Mouse (Mus musculus) liver, embryonic 15.5 days (tissue): ENCODE measurements around the gene Gm10392. TPM values are rescaled to one million over a fixed set of nuclear protein-coding genes. Genes with fewer than 3 reads are reported as not detected.
A peak's percentile ranks its signal among the peaks of the same experiment; 100 is the strongest.

Experiments
- ATAC-seq: fragments of 200-750 bp; cut with Nextera tagmentation; 2 replicates; pipeline ENCODE4 v1.8.0; 2017; ENCODE audit warnings: moderate number of reproducible peaks, mild to moderate bottlenecking, moderate library complexity; ENCODE audit not compliant: insufficient read depth
- H3K27ac ChIP-seq: fragments of 300-500 bp; sonication (generic); replicated peaks from 2 replicates; pipeline ENCODE4 v1.5.1; 2015; ENCODE audit warnings: mild to moderate bottlenecking, inconsistent platforms
- H3K27me3 ChIP-seq: fragments of 300-500 bp; sonication (generic); 2 replicates; pipeline ENCODE4 v1.6.1; 2015; ENCODE audit warnings: mild to moderate bottlenecking, inconsistent platforms
- H3K36me3 ChIP-seq: fragments of 300-500 bp; sonication (generic); replicated peaks from 2 replicates; pipeline ENCODE4 v1.6.1; 2015; ENCODE audit warnings: moderate library complexity, mild to moderate bottlenecking, inconsistent platforms
- H3K4me1 ChIP-seq: fragments of 300-500 bp; sonication (generic); replicated peaks from 2 replicates; pipeline ENCODE4 v1.6.1; 2015; ENCODE audit warnings: inconsistent platforms
- H3K4me2 ChIP-seq: fragments of 300-500 bp; sonication (generic); 2 replicates; pipeline ENCODE4 v1.6.1; 2015; ENCODE audit warnings: moderate library complexity, mild to moderate bottlenecking, inconsistent platforms
- H3K4me3 ChIP-seq: fragments of 300-500 bp; sonication (generic); replicated peaks from 2 replicates; pipeline ENCODE4 v1.5.1; 2015; ENCODE audit warnings: mild to moderate bottlenecking, inconsistent platforms
- H3K9ac ChIP-seq: fragments of 300-500 bp; sonication (generic); 2 replicates; pipeline ENCODE4 v1.6.1; 2015; ENCODE audit warnings: moderate library complexity, mild to moderate bottlenecking, inconsistent platforms
- H3K9me3 ChIP-seq: fragments of 300-500 bp; sonication (generic); replicated peaks from 2 replicates; pipeline ENCODE4 v1.6.1; 2016; ENCODE audit warnings: inconsistent platforms
- WGBS: fragments of 180-500 bp; shearing (Covaris S2); methylation state at CpG from one replicate; pipeline ENCODE4 v1.1.7; 2015; ENCODE audit warnings: mixed read lengths; ENCODE audit not compliant: insufficient replicate concordance; 5-methylcytosine and 5-hydroxymethylcytosine counted together
- polyA plus RNA-seq: library from polyadenylated mRNA; unstranded; fragments of >200 nt; fragmentation: Nextera tagmentation; extraction: Ambion mirVana; gene quantifications from 2 replicates; pipeline ENCODE4 v1.2.1, GENCODE M21; 2015

The Gm10392 gene
- polyA plus RNA-seq, 1 experiment from 2014 or later: 0.07 TPM

- Histone ChIP-seq H3K4me2 (no peak overlapping the region), H3K27me3 (peaks cover 51% of the 10 kb centered on the region)
- 71% methylated on average over 9 of the region's 9 CpGs for WGBS
Observed at GRCm38 (mm10) chr11:77468397-77468796, 50.6 kb downstream of the Gm10392 start.

GRCm38 (mm10) chr11:77467784-77468183, 51.2 kb downstream of the Gm10392 start:
- Histone ChIP-seq H3K4me3 (no peak overlapping the region), H3K4me1 (peaks cover 15% of the 10 kb centered on the region), H3K27me3 (peaks cover 57% of the 10 kb centered on the region), H3K36me3 (no peaks in the 10 kb centered on the region), H3K4me2 (peak overlapping the region; percentile 55), H3K9me3 (no peaks in the 10 kb centered on the region), H3K27ac (no peak overlapping the region), H3K9ac (no peak overlapping the region)
- ATAC-seq: no peak
- 7% methylated on average over 20 of the region's 20 CpGs for WGBS

More at GRCm38 (mm10) chr11:77468397-77468796, 50.6 kb downstream of the Gm10392 start:
- ATAC-seq: no peak
- Histone ChIP-seq H3K36me3 (no peaks in the 10 kb centered on the region), H3K4me3 (no peak overlapping the region), H3K27ac (no peak overlapping the region), H3K9me3 (no peaks in the 10 kb centered on the region), H3K9ac (no peak overlapping the region), H3K4me1 (peaks cover 13% of the 10 kb centered on the region)

- H3K27me3 ChIP-seq: peaks cover 63% of the 10 kb centered on the region
Observed at GRCm38 (mm10) chr11:77467157-77467556, 51.8 kb downstream of the Gm10392 start.

More at GRCm38 (mm10) chr11:77467157-77467556, 51.8 kb downstream of the Gm10392 start:
- H3K9ac ChIP-seq: no peak overlapping the region
- no peaks in the 10 kb centered on the region for H3K36me3 ChIP-seq
- 2% methylated on average over 25 of the region's 25 CpGs for WGBS
- no peak for ATAC-seq
- H3K27ac ChIP-seq: no peak overlapping the region
- H3K4me1 ChIP-seq: peaks cover 21% of the 10 kb centered on the region
- no peaks in the 10 kb centered on the region for H3K9me3 ChIP-seq
- no peak overlapping the region for H3K4me3 ChIP-seq
- H3K4me2 ChIP-seq: peak overlapping the region; percentile 55

Other genes starting within 250 kb of the Gm10392 start
- 0.16 and 0.35 TPM in 2 replicates for gene Coro6, start 56.8 kb downstream of the Gm10392 start, polyA plus RNA-seq
- 0.58 and 0.75 TPM in 2 replicates for gene Ankrd13b, start 29.5 kb downstream of the Gm10392 start, polyA plus RNA-seq
- gene Git1, start 25.6 kb downstream of the Gm10392 start, polyA plus RNA-seq: 1.4 and 2.2 TPM in 2 replicates
- gene Abhd15, start 4.1 kb downstream of the Gm10392 start, polyA plus RNA-seq: 3.9 and 4.9 TPM in 2 replicates
- 5.2 TPM in 2 replicates for gene Trp53i13, start 3.2 kb downstream of the Gm10392 start, polyA plus RNA-seq
- 3.6 and 3.7 TPM in 2 replicates for gene Taok1, start 88.6 kb upstream of the Gm10392 start, polyA plus RNA-seq
- gene Nufip2, start 167.0 kb upstream of the Gm10392 start, polyA plus RNA-seq: 1.6 TPM in 2 replicates
- gene Cryba1, start 206.1 kb upstream of the Gm10392 start, polyA plus RNA-seq: not detected in 2 replicates
- 14.4 and 15.7 TPM in 2 replicates for gene Myo18a, start 244.0 kb upstream of the Gm10392 start, polyA plus RNA-seq